Mouse (Mus musculus) kidney, postnatal 0 days (tissue): ENCODE data around the gene Parp8. TPM values are rescaled to one million over a fixed set of nuclear protein-coding genes. Genes with fewer than 3 reads are reported as not detected.
"Not testable (repeated sequence)": the region's sequence is repeated elsewhere in the genome, so short reads cannot be mapped to it uniquely, and the experiment has no call there.

ENCODE experiments used
- ATAC-seq: fragments of 200-750 bp; cut with Nextera tagmentation; replicated peaks from 2 replicates; pipeline ENCODE4 v1.8.0; 2017; ENCODE audit warnings: low read depth, moderate number of reproducible peaks, moderate TSS enrichment, moderate library complexity; ENCODE audit not compliant: low FRiP score
- DNase-seq: peaks from one replicate; pipeline ENCODE4 v3.0.0-alpha.2; 2016; ENCODE audit warnings: low spot score
- H3K27ac ChIP-seq: fragments of 300-500 bp; sonication (generic); 2 replicates; pipeline ENCODE4 v1.5.1; 2014; ENCODE audit warnings: mild to moderate bottlenecking
- H3K27me3 ChIP-seq: fragments of 300-500 bp; sonication (generic); 2 replicates; pipeline ENCODE4 v1.6.1; 2014; ENCODE audit warnings: low read length, mixed read lengths; ENCODE audit not compliant: insufficient read depth
- H3K36me3 ChIP-seq: fragments of 300-500 bp; sonication (generic); 2 replicates; pipeline ENCODE4 v1.6.1; 2014; ENCODE audit warnings: low read length, mixed read lengths; ENCODE audit not compliant: insufficient read depth
- H3K4me1 ChIP-seq: fragments of 300-500 bp; sonication (generic); replicated peaks from 2 replicates; pipeline ENCODE4 v1.6.1; 2014; ENCODE audit warnings: antibody characterized with exemption, low read length, mixed read lengths; ENCODE audit not compliant: insufficient read depth
- H3K4me2 ChIP-seq: fragments of 300-500 bp; sonication (generic); 2 replicates; pipeline ENCODE4 v1.6.1; 2014; ENCODE audit warnings: mild to moderate bottlenecking, low read length, moderate library complexity, mixed read lengths
- H3K4me3 ChIP-seq: fragments of 300-500 bp; sonication (generic); replicated peaks from 2 replicates; pipeline ENCODE4 v1.5.1; 2014; ENCODE audit warnings: low read depth, low read length
- H3K9ac ChIP-seq: fragments of 300-500 bp; sonication (generic); 2 replicates; pipeline ENCODE4 v1.6.1; 2014; ENCODE audit warnings: low read depth, low read length
- H3K9me3 ChIP-seq: fragments of 300-500 bp; sonication (generic); replicated peaks from 2 replicates; pipeline ENCODE4 v1.6.1; 2016; ENCODE audit warnings: low read length, inconsistent platforms, mixed read lengths
- CTCF ChIP-seq: IDR thresholded peaks from 2 replicates; pipeline ENCODE4 v1.5.1; 2016; ENCODE audit warnings: antibody characterized with exemption, low read depth, mild to moderate bottlenecking, moderate library complexity
- WGBS: fragments of 180-500 bp; shearing (Covaris S2); extraction: QIAGEN DNeasy Blood & Tissue Kit; methylation state at CpG from one replicate; pipeline ENCODE4 v1.1.7; 2014; 5-methylcytosine and 5-hydroxymethylcytosine counted together
- polyA plus RNA-seq: library from polyadenylated mRNA; unstranded; fragments of >200 nt; fragmentation: Nextera tagmentation; extraction: Ambion mirVana; gene quantifications from 2 replicates; pipeline ENCODE4 v1.2.1, GENCODE M21; 2015

The Parp8 gene
- polyA plus RNA-seq, 1 experiment from 2014 or later, result 11.7 TPM

DNA sequence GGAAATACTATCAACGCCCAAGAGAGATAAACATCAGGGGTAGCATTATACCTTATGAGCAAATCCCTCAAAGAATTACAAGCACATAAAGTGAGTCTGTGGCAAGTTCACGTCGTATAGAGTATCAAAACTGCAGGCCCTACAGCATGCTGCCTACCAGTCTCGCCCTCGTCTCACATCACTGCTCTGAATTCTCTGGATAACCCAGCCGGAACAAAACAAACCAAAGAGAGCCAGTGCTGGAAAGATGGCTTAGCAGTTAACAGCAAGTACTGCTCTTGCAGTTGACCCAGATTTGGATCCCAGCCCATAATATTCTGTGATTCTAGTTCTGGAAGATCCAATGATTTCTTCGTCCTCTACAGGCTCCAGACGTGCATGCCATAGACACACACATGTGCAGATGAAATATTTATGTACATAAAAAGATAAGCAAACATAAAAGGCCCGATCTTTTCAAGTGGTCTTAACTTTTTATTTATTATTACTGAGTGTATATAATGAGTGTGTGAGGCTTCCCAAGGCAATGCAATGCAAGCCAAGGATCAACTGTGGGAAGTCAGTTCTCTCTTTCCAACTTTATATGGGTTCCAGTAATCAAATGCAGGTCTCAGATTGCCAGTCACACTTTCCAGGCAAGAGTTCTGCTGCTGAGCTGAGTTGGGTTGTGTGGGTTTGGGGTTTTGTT is 77.6 kb downstream of the Parp8 start:
- Histone ChIP-seq H3K27me3 (no peaks in the 10 kb centered on the region), H3K9me3 (no peaks in the 10 kb centered on the region), H3K4me3 (no peak overlapping the region), H3K36me3 (no peaks in the 10 kb centered on the region), H3K4me1 (peaks cover 11% of the 10 kb centered on the region; the same call in 1 of the 2 replicates), H3K4me2 (no peak overlapping the region), H3K27ac (peak overlapping the region; percentile 73), H3K9ac (no peak overlapping the region)
- DNase-seq, result peak; percentile 79
- WGBS, result 28% methylated on average over 9 of the region's 9 CpGs
- peak; percentile 86 for ATAC-seq
- no peak for TF ChIP-seq CTCF

DNA sequence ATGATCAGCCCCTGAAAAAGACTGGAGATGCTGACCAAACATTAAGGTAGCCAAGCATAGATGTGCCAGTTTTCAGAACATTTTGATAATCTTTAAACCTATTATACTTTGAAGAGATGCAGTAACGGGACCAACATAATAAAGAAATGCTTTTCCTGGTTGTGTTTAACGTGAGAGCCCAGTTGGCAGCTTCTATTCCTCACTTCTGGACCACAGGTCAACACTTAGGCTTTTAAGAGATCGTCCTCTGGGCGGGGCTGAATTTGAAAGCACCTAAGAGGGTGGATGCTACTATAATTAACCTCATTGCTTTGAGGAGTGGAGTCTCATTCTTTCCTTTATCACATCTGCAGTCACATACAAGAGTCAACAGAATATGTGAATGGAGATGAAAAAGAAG is 78.8 kb downstream of the Parp8 start:
- DNase-seq, result no peak
- H3K4me2 ChIP-seq, result no peak overlapping the region
- no peaks in the 10 kb centered on the region for H3K9me3 ChIP-seq
- 66% methylated on average over 4 of the region's 4 CpGs for WGBS
- no peak overlapping the region for H3K9ac ChIP-seq
- H3K4me3 ChIP-seq, result no peak overlapping the region
- TF ChIP-seq CTCF, result no peak
- no peaks in the 10 kb centered on the region for H3K27me3 ChIP-seq
- no peak for ATAC-seq
- H3K4me1 ChIP-seq, result peaks cover 11% of the 10 kb centered on the region; the same call in 1 of the 2 replicates
- H3K27ac ChIP-seq, result peak overlapping the region; percentile 73; the same call in 1 of the 2 replicates
- no peaks in the 10 kb centered on the region for H3K36me3 ChIP-seq

DNA sequence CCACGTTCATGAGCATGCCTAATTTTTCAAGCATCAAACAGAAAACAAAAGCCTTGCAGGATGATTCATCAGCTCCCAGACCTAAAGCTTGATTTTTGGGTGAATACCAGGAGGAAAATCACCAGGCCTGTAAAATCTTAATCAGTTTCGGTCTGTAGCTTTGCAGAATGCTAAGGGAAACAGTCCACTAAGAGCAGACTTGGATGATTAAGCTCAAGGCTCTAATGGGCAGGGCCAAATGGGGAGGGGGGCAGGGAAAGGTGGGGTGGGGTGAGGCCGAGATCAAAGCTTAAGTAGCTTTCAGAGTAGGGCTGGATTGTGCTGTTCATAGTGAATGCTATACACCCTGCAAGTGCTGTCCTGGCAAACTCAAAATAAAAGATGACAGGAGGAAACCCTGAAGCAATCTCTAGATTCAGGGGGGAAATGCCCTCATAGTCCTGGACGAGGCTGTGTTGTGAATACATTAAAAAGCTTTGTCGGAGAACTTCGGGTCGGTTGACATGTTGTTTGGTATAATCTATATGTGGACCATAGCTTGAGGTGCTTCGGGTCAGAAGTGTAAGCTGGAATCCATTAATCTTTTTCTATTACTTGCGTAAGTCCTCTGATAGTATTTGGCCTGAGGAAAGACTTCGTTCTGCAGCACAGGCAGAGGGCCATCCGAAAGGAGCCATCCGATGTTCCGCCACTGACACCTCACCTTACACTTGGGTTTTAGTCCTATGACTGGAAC is 83.9 kb downstream of the Parp8 start:
- Histone ChIP-seq H3K4me1 (no peaks in the 10 kb centered on the region; the same call in 1 of the 2 replicates), H3K36me3 (no peaks in the 10 kb centered on the region), H3K27ac (peak overlapping the region; percentile 70), H3K9me3 (no peaks in the 10 kb centered on the region), H3K27me3 (no peaks in the 10 kb centered on the region), H3K4me3 (no peak overlapping the region), H3K9ac (no peak overlapping the region), H3K4me2 (peak overlapping the region; percentile 2; the same call in 1 of the 2 replicates)
- WGBS, result 37% methylated on average over 13 of the region's 13 CpGs
- no peak for TF ChIP-seq CTCF
- DNase-seq (peak; percentile 67), ATAC-seq (peak; percentile 89)

DNA sequence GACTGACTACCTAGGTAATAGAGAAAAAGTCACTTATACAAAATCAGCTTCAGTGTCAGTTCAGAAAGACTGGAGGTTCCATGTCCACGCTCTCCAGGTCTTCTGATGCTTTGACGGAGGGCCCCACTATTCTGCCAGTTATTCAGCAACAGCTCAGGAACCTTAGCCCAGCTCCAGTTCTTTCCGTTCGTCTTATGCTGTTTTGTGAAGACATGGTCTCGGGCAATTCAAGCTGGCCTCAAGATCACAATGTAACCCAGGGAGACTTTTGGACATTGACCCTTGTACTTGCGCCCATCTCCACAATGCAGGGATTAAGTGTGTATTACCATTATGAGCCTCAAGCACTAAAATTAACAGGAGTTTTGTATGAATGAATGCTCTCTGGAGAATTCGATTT is 84.6 kb downstream of the Parp8 start:
- 73% methylated on average over 7 of the region's 7 CpGs for WGBS
- Histone ChIP-seq H3K4me2 (0 out of 2 replicates have a peak overlapping the region, but pooled peaks have one; percentile 2), H3K4me3 (no peak overlapping the region), H3K27me3 (no peaks in the 10 kb centered on the region), H3K36me3 (no peaks in the 10 kb centered on the region), H3K9ac (no peak overlapping the region), H3K4me1 (no peaks in the 10 kb centered on the region; the same call in 1 of the 2 replicates), H3K9me3 (no peaks in the 10 kb centered on the region), H3K27ac (peak overlapping the region; percentile 20)
- no peak for ATAC-seq
- no peak for DNase-seq
- no peak for TF ChIP-seq CTCF

DNA sequence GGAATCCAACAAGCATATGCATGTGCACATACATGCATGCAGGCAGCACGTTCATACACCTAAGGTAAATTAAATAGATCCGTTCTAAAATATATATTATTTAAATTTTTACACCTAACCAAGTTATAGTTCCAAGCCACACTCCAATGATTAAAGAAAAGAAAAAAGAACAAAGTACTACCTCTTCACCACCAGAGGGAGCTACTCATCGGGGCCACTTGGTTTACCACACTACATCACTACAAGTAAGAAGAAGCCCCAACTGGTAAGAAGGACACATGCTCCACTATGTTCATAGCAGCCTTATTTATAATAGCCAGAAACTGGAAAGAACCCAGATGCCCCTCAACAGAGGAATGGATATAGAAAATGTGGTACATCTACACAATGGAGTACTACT is 88.3 kb downstream of the Parp8 start:
- H3K4me3 ChIP-seq, H3K27ac ChIP-seq, H3K9ac ChIP-seq, H3K27me3 ChIP-seq, ATAC-seq, H3K4me2 ChIP-seq, H3K9me3 ChIP-seq, DNase-seq, H3K4me1 ChIP-seq, H3K36me3 ChIP-seq: not testable (repeated sequence)
- WGBS, result 95% methylated on average over 3 of the region's 3 CpGs
- peak; percentile 22; the same call in 1 of the 2 replicates for TF ChIP-seq CTCF

GRCm38 (mm10) chr13:116917387-116917930 is 107.9 kb downstream of the Parp8 start:
- no peak overlapping the region for H3K9ac ChIP-seq
- ATAC-seq (no peak), DNase-seq (no peak)
- no peaks in the 10 kb centered on the region for H3K27me3 ChIP-seq
- 65% methylated on average over 6 of the region's 6 CpGs for WGBS
- H3K4me2 ChIP-seq, result no peak overlapping the region
- no peaks in the 10 kb centered on the region for H3K4me1 ChIP-seq
- H3K27ac ChIP-seq, result no peak overlapping the region
- H3K4me3 ChIP-seq, result no peak overlapping the region
- no peak for TF ChIP-seq CTCF
- H3K36me3 ChIP-seq, result no peaks in the 10 kb centered on the region
- no peaks in the 10 kb centered on the region for H3K9me3 ChIP-seq
